Mouse (Mus musculus) liver, embryonic 11.5 days (tissue): ENCODE measurements around the gene Ak7. TPM values are rescaled to one million over a fixed set of nuclear protein-coding genes. Genes with fewer than 3 reads are reported as not detected.

Experiments
- ATAC-seq: fragments of 200-750 bp; cut with Nextera tagmentation; replicated peaks from 2 replicates; pipeline ENCODE4 v1.8.0; 2017; ENCODE audit warnings: moderate number of reproducible peaks, mild to moderate bottlenecking, moderate TSS enrichment, moderate library complexity; ENCODE audit not compliant: low FRiP score
- DNase-seq: peaks from one replicate; pipeline ENCODE4 v3.0.0-alpha.2; 2017; ENCODE audit warnings: low spot score
- H3K27ac ChIP-seq: fragments of 300-500 bp; sonication (generic); 2 replicates; pipeline ENCODE4 v1.5.1; 2014; ENCODE audit warnings: mild to moderate bottlenecking, low read depth, low read length, control low read depth
- H3K27me3 ChIP-seq: fragments of 300-500 bp; sonication (generic); replicated peaks from 2 replicates; pipeline ENCODE4 v1.6.1; 2014; ENCODE audit warnings: low read length, mixed read lengths; ENCODE audit not compliant: control insufficient read depth, insufficient read depth
- H3K36me3 ChIP-seq: fragments of 300-500 bp; sonication (generic); 2 replicates; pipeline ENCODE4 v1.6.1; 2014; ENCODE audit warnings: mild to moderate bottlenecking, low read length, moderate library complexity, mixed read lengths; ENCODE audit not compliant: control insufficient read depth, insufficient read depth
- H3K4me1 ChIP-seq: fragments of 300-500 bp; sonication (generic); replicated peaks from 2 replicates; pipeline ENCODE4 v1.6.1; 2014; ENCODE audit warnings: low read length, mixed read lengths; ENCODE audit not compliant: control insufficient read depth, insufficient read depth
- H3K4me2 ChIP-seq: fragments of 300-500 bp; sonication (generic); 2 replicates; pipeline ENCODE4 v1.6.1; 2014; ENCODE audit warnings: mild to moderate bottlenecking, control low read depth, moderate library complexity
- H3K4me3 ChIP-seq: fragments of 300-500 bp; sonication (generic); 2 replicates; pipeline ENCODE4 v1.5.1; 2014; ENCODE audit warnings: low read depth, low read length, control low read depth
- H3K9ac ChIP-seq: fragments of 300-500 bp; sonication (generic); 2 replicates; pipeline ENCODE4 v1.6.1; 2014; ENCODE audit warnings: low read depth, low read length, control low read depth
- H3K9me3 ChIP-seq: fragments of 300-500 bp; sonication (generic); 2 replicates; pipeline ENCODE4 v1.6.1; 2016; ENCODE audit warnings: low read length, inconsistent platforms, mixed read lengths; ENCODE audit not compliant: control insufficient read depth
- WGBS: fragments of 180-500 bp; shearing (Covaris S2); extraction: QIAGEN DNeasy Blood & Tissue Kit; methylation state at CpG from one replicate; pipeline ENCODE4 v1.1.7; 2014; 5-methylcytosine and 5-hydroxymethylcytosine counted together
- polyA plus RNA-seq: library from polyadenylated mRNA; unstranded; fragments of >200 nt; fragmentation: Nextera tagmentation; extraction: Ambion mirVana; gene quantifications from 2 replicates; pipeline ENCODE4 v1.2.1, GENCODE M21; 2014

Ak7 gene
- polyA plus RNA-seq, 1 experiment from 2014 or later = 0.10 TPM

DNA sequence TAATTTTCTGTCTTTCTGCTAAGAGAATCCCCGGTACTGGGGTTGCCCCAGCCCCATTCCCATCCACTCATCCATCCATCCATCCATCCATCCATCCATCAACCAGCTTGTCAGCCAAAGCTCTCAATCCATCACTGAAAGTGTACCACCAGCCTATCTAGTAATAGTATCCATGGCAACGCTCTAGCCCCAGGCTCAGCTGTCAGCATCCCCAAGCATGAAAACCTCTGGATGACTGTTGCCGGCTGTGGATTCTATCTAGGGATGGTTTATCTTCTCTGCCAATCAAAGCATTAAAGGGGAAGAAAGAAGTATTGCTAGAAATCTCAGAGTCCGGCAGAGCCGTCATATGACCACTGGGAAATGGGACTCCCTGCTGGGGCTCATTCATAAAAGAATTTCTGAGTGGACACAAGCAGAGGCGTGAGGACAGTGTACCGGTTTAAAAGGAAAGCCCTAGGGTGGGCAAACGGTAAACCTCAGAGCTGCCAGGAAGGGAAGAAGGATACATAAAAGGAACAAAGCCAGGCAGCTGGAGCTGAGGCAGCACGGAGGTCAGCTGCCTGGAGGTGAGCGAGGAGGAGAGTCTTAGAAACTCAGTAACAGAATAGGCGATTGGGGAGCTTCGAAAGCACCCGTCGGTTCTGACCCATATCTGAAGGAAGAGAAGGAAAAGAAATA is 15.8 kb downstream of the Ak7 start:
- ATAC-seq (no peak), DNase-seq (no peak)
- no peaks in the 10 kb centered on the region for H3K27me3 ChIP-seq
- 70% methylated on average over 14 of the region's 14 CpGs for WGBS
- no peak overlapping the region for H3K4me3 ChIP-seq
- H3K36me3 ChIP-seq = no peaks in the 10 kb centered on the region
- H3K9me3 ChIP-seq = no peaks in the 10 kb centered on the region
- peaks cover 17% of the 10 kb centered on the region for H3K4me1 ChIP-seq
- H3K4me2 ChIP-seq = no peak overlapping the region
- H3K9ac ChIP-seq = no peak overlapping the region
- no peak overlapping the region for H3K27ac ChIP-seq

DNA sequence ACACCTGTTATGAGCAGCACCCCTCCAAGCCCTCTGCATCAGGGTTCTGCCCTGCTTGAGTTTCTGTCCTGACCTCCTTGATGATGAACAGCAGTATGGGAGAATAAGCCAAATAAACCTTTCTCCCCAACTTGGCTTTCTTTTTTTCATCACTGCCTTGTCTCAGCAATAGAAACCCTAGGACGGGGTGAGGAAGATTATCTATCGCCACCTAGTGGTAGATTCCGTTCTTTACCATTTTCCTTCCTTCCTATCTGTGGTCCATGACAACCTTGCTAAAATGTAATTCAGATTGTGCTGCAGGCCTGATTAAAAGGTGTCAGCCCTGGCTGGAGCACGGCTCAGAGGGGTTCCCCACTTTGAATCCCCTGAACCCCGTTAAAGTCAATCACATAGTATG is 16.9 kb downstream of the Ak7 start:
- DNase-seq (peak; percentile 46), ATAC-seq (no peak; the same call in 1 of the 2 replicates)
- H3K27ac ChIP-seq = no peak overlapping the region
- no peaks in the 10 kb centered on the region for H3K27me3 ChIP-seq
- H3K4me2 ChIP-seq = no peak overlapping the region
- H3K4me3 ChIP-seq = no peak overlapping the region
- H3K9me3 ChIP-seq = no peaks in the 10 kb centered on the region
- no peaks in the 10 kb centered on the region for H3K36me3 ChIP-seq
- H3K4me1 ChIP-seq = peaks cover 25% of the 10 kb centered on the region
- 2% methylated on average over 5 of the region's 5 CpGs for WGBS
- H3K9ac ChIP-seq = no peak overlapping the region

DNA sequence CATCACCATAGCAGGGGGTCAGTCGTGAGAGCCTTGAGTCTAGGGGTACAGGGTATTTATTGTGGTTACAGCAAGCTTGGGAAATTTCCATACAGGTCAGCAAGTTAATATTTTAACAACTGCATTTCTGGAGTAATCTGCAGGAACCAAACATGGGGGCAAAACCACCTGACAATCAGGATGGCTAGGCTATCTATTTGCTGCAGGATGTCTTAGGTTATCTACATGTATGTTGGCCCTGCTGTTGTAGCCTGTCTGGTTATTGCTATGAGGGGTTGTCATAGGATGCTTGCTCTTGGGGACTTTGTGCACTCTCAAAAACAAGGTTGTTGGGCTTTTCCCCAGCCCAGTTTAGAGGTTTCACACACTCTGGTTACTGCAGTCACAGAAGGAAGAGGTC is 18.8 kb downstream of the Ak7 start:
- no peaks in the 10 kb centered on the region for H3K36me3 ChIP-seq
- ATAC-seq = peak; percentile 80
- H3K4me1 ChIP-seq = peaks cover 20% of the 10 kb centered on the region
- no peak overlapping the region for H3K9ac ChIP-seq
- no peak for DNase-seq
- H3K4me2 ChIP-seq = peak overlapping the region; percentile 27
- no peak overlapping the region for H3K4me3 ChIP-seq
- H3K27ac ChIP-seq = peak overlapping the region; percentile 82
- 26% methylated on average over 1 of the region's 1 CpGs for WGBS
- H3K27me3 ChIP-seq = no peaks in the 10 kb centered on the region
- H3K9me3 ChIP-seq = no peaks in the 10 kb centered on the region

DNA sequence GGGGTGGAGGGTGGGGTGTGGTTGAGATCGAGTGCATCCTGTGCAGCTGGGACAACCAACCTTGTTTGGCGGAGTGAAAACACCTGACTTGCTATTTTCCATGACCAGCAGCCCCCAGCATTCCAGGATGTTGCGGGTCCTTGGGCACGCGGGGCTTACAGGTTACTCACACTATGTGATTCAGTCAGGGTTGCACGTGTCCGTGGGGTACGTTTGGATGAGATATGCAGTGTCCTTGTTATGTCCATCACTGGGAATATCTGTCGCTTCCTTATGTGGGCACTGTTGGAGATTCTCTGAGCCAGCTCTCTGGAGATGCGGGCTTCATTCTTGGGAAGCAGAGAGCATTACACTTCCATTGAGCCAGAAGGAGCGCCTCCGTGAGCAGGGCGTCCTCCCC is 20.0 kb downstream of the Ak7 start:
- ATAC-seq = no peak
- no peaks in the 10 kb centered on the region for H3K9me3 ChIP-seq
- H3K9ac ChIP-seq = no peak overlapping the region
- H3K36me3 ChIP-seq = no peaks in the 10 kb centered on the region
- no peak for DNase-seq
- WGBS = 78% methylated on average over 13 of the region's 13 CpGs
- no peaks in the 10 kb centered on the region for H3K27me3 ChIP-seq
- peak overlapping the region; percentile 19; the same call in 1 of the 2 replicates for H3K27ac ChIP-seq
- no peak overlapping the region for H3K4me3 ChIP-seq
- peaks cover 20% of the 10 kb centered on the region for H3K4me1 ChIP-seq
- H3K4me2 ChIP-seq = no peak overlapping the region

DNA sequence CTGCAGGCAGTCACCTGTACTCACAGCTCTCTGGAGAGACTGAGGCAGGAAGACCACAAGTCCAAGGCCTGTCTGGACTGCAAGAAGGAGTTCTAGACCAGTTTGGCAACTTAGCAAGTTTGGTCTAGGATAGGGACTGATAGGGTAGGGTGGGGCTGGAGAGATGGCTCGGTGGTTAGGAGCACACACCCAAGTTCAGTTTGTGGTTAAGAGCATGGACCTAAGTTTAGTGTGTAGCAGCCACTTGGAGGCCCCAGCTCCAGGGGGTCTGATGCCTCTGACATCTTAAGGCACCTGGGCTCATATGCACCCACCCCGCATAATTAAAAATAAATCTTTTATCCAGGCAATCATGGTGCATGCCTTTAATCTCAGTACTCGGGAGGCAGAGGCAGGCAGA is 21.5 kb downstream of the Ak7 start:
- no peak overlapping the region for H3K4me3 ChIP-seq
- 0 out of 2 replicates have a peak overlapping the region, but pooled peaks have one; percentile 40 for H3K9ac ChIP-seq
- H3K4me1 ChIP-seq = peaks cover 24% of the 10 kb centered on the region
- DNase-seq (no peak), ATAC-seq (peak; percentile 87)
- no peaks in the 10 kb centered on the region for H3K9me3 ChIP-seq
- peak overlapping the region; percentile 89 for H3K27ac ChIP-seq
- H3K27me3 ChIP-seq = no peaks in the 10 kb centered on the region
- peak overlapping the region; percentile 49 for H3K4me2 ChIP-seq
- 59% methylated on average over 3 of the region's 3 CpGs for WGBS
- no peaks in the 10 kb centered on the region for H3K36me3 ChIP-seq

DNA sequence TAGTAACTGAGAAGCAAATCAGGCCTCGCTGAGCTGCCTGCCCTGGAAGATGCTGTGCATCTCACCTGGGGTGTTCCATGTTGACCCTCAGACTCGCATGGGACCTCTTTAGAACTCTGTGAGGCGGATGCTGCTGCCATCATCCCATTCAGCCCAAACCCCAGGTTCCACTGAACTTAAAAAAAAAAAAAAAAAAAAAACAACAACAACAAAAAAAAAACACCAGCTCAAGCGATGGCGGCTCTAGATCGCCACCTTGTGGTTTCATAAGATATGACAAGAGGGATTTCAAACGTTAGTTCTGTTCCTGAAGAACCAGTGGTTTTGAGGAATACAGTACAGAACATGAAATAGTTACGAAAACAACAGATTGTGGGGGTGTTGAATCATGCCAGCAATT is 22.2 kb downstream of the Ak7 start:
- no peak for DNase-seq
- H3K4me2 ChIP-seq = peak overlapping the region; percentile 28; the same call in 1 of the 2 replicates
- H3K4me1 ChIP-seq = peaks cover 24% of the 10 kb centered on the region
- 23% methylated on average over 8 of the region's 8 CpGs for WGBS
- H3K27me3 ChIP-seq = no peaks in the 10 kb centered on the region
- H3K4me3 ChIP-seq = no peak overlapping the region
- peak overlapping the region; percentile 89 for H3K27ac ChIP-seq
- no peaks in the 10 kb centered on the region for H3K36me3 ChIP-seq
- H3K9ac ChIP-seq = no peak overlapping the region
- no peak for ATAC-seq
- H3K9me3 ChIP-seq = no peaks in the 10 kb centered on the region

DNA sequence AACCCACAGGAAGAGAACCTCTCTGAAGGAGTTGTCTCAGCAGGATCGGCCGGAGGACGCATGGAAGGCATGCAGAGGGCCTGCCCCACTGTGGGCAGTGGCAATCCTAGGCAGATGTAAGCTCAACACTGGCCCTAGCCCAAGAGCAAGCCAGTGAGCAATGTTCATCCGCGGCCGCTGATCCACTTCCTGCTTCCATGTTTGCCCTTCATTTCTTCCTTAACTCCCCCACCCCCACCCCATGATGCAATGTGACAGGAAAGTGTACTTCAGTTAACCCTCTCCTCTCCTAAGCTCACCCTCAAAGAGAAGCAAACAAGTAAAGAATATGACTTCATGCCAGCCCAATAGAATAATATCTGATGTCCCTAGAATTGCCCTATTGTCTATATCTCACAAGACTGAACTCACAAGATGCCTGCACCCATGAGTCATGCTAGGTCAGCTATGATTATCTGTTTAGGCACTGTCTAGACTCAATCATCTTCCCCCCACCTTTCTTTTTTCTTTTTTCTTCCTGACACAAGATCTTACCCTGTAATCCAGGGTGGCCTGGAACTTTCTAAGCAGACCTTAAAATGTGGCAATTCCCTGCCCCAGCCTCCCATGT is 25.2 kb downstream of the Ak7 start:
- ATAC-seq (no peak), DNase-seq (no peak)
- Histone ChIP-seq H3K9ac (no peak overlapping the region), H3K27me3 (no peaks in the 10 kb centered on the region), H3K4me3 (no peak overlapping the region), H3K4me1 (peaks cover 14% of the 10 kb centered on the region), H3K4me2 (no peak overlapping the region), H3K27ac (no peak overlapping the region), H3K36me3 (no peaks in the 10 kb centered on the region), H3K9me3 (no peaks in the 10 kb centered on the region)
- 68% methylated on average over 6 of the region's 6 CpGs for WGBS

DNA sequence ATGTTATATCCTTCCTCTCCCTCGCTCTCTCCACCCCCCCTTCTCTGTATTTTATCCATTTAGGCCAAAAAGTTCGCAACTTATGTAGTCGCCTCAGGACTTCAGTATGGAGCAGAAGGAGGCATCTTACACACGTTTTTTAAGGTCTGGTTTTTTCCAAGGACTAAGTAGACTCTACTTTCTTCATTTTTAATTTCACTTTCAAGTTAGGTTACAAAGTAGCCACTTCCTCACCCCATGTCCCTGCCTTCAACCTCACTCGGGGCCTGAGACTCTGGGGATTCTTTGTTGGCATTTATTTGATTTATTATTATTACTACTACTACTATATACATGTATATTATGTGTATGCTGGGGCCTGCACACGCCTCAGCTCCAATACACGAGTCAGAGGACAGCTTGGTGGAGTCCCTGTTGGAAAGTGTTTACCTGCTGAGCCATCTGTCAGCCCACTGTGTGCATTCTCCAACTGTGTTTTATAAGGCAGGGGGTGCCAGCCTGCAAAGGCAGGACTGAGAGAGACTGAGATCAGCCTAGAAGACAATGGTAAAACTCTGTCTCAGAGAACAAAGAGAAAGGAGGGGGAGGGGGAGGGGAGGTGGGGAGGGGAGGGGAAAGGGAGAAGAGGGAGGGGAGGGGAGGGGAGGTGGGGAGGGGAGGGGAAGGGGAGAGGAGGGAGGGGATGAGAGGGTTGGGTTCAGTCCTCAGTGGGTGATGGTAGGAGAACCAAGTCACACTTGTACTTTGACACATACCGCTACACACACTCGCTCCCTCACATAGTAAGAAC is 27.8 kb downstream of the Ak7 start:
- no peak overlapping the region for H3K9ac ChIP-seq
- H3K27me3 ChIP-seq = no peaks in the 10 kb centered on the region
- H3K27ac ChIP-seq = no peak overlapping the region
- H3K4me2 ChIP-seq = no peak overlapping the region
- no peaks in the 10 kb centered on the region for H3K36me3 ChIP-seq
- H3K4me3 ChIP-seq = no peak overlapping the region
- H3K9me3 ChIP-seq = peaks cover 2% of the 10 kb centered on the region; the same call in 1 of the 2 replicates
- WGBS = 74% methylated on average over 9 of the region's 9 CpGs
- DNase-seq (no peak), ATAC-seq (no peak)
- H3K4me1 ChIP-seq = peaks cover 8% of the 10 kb centered on the region
